Mouse (Mus musculus): ENCODE data around the gene 1700123O20Rik. TPM values are rescaled to one million over a fixed set of nuclear protein-coding genes. Genes with fewer than 3 reads are reported as not detected.

1700123O20Rik gene
- polyA plus RNA-seq, 1 experiment = 47.0 TPM

DNA sequence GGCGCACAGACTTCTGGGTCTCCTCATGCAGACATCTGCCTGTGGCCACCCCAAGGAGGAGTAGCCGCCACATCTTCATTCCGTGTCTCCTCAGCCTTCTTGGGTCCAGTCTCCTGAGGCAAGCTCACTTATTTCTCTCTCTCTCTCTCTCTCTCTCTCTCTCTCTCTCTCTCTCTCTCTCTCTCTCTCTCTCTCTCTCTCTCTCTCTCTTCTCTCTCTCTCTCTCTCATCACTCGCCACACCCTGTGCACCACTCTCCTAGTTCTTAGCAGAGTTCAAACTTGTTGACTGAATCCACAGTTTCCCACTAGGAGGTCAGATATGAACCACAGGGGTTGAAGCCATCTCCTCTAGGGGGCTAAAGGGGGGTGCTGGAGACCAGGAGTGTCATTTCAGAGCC is 12.7 kb downstream of the 1700123O20Rik start, which contains the start of gene Gm29776:
Gm29776 (minus strand) TSS at position 101 of the 400 bp plus-strand sequence.
- Histone ChIP-seq H3K36me3 (ENCODE audit: control insufficient read depth, insufficient read depth, low read length) (no peaks in the 10 kb centered on the region), H3K4me1 (ENCODE audit: control insufficient read depth, insufficient read depth, low read length) (peaks cover 6% of the 10 kb centered on the region; the same call in 1 of the 2 replicates), H3K4me3 (ENCODE audit: control insufficient read depth, low read depth, low read length) (peak within 1 kb of the TSS; percentile 8; the same call in 1 of the 2 replicates), H3K27me3 (ENCODE audit: control insufficient read depth, insufficient read depth, low read length) (no peaks in the 10 kb centered on the region), H3K27ac (ENCODE audit: control insufficient read depth, insufficient read depth, low read depth, low read length) (no peak within 1 kb of the TSS)
- no peak for TF ChIP-seq POLR2A (IDR thresholded peaks at IDR 0.05; ENCODE audit: control insufficient read depth, low read depth, low read length)
- TF ChIP-seq CTCF (IDR thresholded peaks at IDR 0.05; ENCODE audit: control insufficient read depth, insufficient read depth, insufficient replicate concordance, low read depth, low read length) = no peak

GRCm38 (mm10) chr14:54699586-54699985 is 13.6 kb downstream of the 1700123O20Rik start:
- Histone ChIP-seq H3K27me3 (ENCODE audit: control insufficient read depth, insufficient read depth, low read length) (no peaks in the 10 kb centered on the region), H3K4me3 (ENCODE audit: control insufficient read depth, low read depth, low read length) (no peak overlapping the region), H3K27ac (ENCODE audit: control insufficient read depth, insufficient read depth, low read depth, low read length) (no peak overlapping the region), H3K36me3 (ENCODE audit: control insufficient read depth, insufficient read depth, low read length) (no peaks in the 10 kb centered on the region), H3K4me1 (ENCODE audit: control insufficient read depth, insufficient read depth, low read length) (peaks cover 6% of the 10 kb centered on the region; the same call in 1 of the 2 replicates)
- TF ChIP-seq CTCF (IDR thresholded peaks at IDR 0.05; ENCODE audit: control insufficient read depth, insufficient read depth, insufficient replicate concordance, low read depth, low read length) (no peak), POLR2A (IDR thresholded peaks at IDR 0.05; ENCODE audit: control insufficient read depth, low read depth, low read length) (no peak)

DNA sequence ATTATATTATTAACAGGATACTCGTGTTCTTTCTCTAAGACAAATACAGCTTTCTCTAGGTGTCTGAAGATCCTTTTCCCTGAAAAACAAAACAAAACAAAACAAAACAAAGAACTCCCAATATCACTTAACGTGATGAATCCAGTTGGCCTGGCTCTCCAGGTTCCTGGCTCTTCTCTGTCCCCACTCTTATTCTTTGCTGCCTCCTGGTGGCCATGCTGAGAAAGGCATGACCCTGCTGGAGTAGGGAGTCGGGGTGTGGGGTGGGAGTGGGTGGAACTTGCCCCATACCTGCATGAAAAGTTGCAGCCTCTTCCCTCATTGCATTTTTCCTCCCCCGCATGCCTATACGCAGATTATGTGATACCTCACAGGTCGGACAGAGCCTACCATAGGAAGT is 15.3 kb downstream of the 1700123O20Rik start:
- no peaks in the 10 kb centered on the region for H3K27me3 ChIP-seq (ENCODE audit: control insufficient read depth, insufficient read depth, low read length)
- H3K27ac ChIP-seq (ENCODE audit: control insufficient read depth, insufficient read depth, low read depth, low read length) = no peak overlapping the region
- H3K4me1 ChIP-seq (ENCODE audit: control insufficient read depth, insufficient read depth, low read length) = peaks cover 6% of the 10 kb centered on the region; the same call in 1 of the 2 replicates
- no peaks in the 10 kb centered on the region for H3K36me3 ChIP-seq (ENCODE audit: control insufficient read depth, insufficient read depth, low read length)
- no peak overlapping the region for H3K4me3 ChIP-seq (ENCODE audit: control insufficient read depth, low read depth, low read length)
- no peak for TF ChIP-seq POLR2A (IDR thresholded peaks at IDR 0.05; ENCODE audit: control insufficient read depth, low read depth, low read length)
- peak; percentile 85; the same call in 1 of the 2 replicates for TF ChIP-seq CTCF (IDR thresholded peaks at IDR 0.05; ENCODE audit: control insufficient read depth, insufficient read depth, insufficient replicate concordance, low read depth, low read length)

DNA sequence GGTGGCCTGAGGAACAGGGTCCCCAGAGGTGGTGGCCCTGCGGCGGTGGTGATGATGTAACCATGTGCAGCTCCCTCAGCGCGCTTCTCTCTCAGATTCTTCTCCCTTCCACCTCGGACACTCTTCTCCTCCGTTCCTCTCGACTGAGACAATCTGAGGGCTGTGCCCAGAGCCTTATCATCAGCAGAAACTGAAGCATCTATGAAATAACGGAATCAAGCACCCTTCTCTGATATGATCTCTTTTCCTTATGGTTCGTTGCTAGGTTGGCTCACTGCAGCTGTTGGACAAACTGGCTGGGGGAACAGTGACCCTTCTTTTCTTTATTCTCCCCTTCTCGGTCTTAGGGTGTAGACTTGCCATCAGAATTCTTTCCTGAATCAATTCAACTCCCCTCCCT is 17.2 kb downstream of the 1700123O20Rik start:
- Histone ChIP-seq H3K4me1 (ENCODE audit: control insufficient read depth, insufficient read depth, low read length) (peaks cover 4% of the 10 kb centered on the region; the same call in 1 of the 2 replicates), H3K27ac (ENCODE audit: control insufficient read depth, insufficient read depth, low read depth, low read length) (no peak overlapping the region), H3K4me3 (ENCODE audit: control insufficient read depth, low read depth, low read length) (no peak overlapping the region), H3K36me3 (ENCODE audit: control insufficient read depth, insufficient read depth, low read length) (no peaks in the 10 kb centered on the region), H3K27me3 (ENCODE audit: control insufficient read depth, insufficient read depth, low read length) (no peaks in the 10 kb centered on the region)
- TF ChIP-seq CTCF (IDR thresholded peaks at IDR 0.05; ENCODE audit: control insufficient read depth, insufficient read depth, insufficient replicate concordance, low read depth, low read length) = no peak
- no peak for TF ChIP-seq POLR2A (IDR thresholded peaks at IDR 0.05; ENCODE audit: control insufficient read depth, low read depth, low read length)

DNA sequence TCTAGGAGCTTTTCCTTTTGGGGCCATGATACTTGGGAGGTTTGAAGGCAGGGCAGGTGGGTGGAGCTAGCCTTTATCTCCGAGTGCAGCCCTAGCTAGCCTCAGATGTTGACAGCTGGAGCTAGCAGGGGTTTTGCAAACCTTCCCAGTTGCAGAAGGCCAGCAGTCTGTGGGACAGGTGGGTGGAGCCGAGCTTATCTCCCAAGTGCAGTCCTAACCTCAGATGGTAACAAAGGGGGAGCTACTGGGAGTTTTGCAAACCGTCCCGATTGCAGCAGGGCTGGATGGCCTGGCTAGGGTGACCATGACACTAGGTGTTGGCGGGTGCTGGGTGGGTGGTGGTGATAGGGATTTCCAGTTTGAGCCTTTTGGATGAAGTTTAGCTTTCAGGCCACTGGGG is 19.8 kb downstream of the 1700123O20Rik start:
- Histone ChIP-seq H3K36me3 (ENCODE audit: control insufficient read depth, insufficient read depth, low read length) (no peaks in the 10 kb centered on the region), H3K27me3 (ENCODE audit: control insufficient read depth, insufficient read depth, low read length) (no peaks in the 10 kb centered on the region)

DNA sequence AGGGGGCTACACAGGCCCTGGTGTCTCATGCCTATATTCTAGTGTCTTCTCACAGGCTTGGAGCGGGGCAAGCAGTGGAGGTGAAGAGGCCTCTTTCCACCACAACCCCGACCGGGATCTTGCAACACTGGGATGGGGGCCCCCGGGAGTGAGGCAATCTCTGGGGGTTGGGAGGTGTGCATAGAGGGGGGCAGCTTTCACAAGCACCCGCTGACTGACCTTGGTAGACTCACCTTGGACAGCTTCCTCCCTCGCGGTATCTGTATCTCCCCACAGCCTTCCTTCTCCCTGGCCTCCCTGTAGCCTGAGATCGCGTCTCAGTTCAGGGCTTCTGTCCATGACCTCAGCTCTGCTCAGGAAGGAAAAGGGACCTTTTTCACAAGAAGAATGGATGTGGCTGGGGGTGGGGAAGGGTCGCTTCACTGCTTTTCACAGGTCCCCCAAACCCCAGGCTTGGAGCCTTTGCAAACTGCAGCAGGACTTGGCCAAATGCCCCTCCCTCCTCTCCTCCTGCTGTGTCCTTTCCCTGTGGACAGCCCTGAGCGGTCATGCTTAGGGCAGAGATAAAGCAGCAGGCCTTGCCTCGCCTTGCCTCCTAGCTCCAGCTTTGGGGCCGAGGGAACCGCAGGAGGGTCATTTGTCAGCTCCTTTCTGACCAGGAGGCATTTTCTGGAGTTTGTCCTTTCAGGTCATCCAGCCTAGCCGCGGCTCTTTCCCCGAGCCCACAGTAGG is 20.7 kb downstream of the 1700123O20Rik start:
- TF ChIP-seq POLR2A (IDR thresholded peaks at IDR 0.05; ENCODE audit: control insufficient read depth, low read depth, low read length) (no peak), CTCF (IDR thresholded peaks at IDR 0.05; ENCODE audit: control insufficient read depth, insufficient read depth, insufficient replicate concordance, low read depth, low read length) (no peak)
- Histone ChIP-seq H3K4me1 (ENCODE audit: control insufficient read depth, insufficient read depth, low read length) (peaks cover 5% of the 10 kb centered on the region), H3K36me3 (ENCODE audit: control insufficient read depth, insufficient read depth, low read length) (no peaks in the 10 kb centered on the region), H3K27ac (ENCODE audit: control insufficient read depth, insufficient read depth, low read depth, low read length) (no peak overlapping the region), H3K4me3 (ENCODE audit: control insufficient read depth, low read depth, low read length) (no peak overlapping the region), H3K27me3 (ENCODE audit: control insufficient read depth, insufficient read depth, low read length) (no peaks in the 10 kb centered on the region)

More for the DNA sequence above, 19.8 kb downstream of the 1700123O20Rik start:
- Histone ChIP-seq H3K4me3 (ENCODE audit: control insufficient read depth, low read depth, low read length) (no peak overlapping the region), H3K4me1 (ENCODE audit: control insufficient read depth, insufficient read depth, low read length) (no peaks in the 10 kb centered on the region), H3K27ac (ENCODE audit: control insufficient read depth, insufficient read depth, low read depth, low read length) (no peak overlapping the region)
- TF ChIP-seq POLR2A (IDR thresholded peaks at IDR 0.05; ENCODE audit: control insufficient read depth, low read depth, low read length) = no peak
- TF ChIP-seq CTCF (IDR thresholded peaks at IDR 0.05; ENCODE audit: control insufficient read depth, insufficient read depth, insufficient replicate concordance, low read depth, low read length) = no peak

GRCm38 (mm10) chr14:54709054-54709453 is 23.0 kb downstream of the 1700123O20Rik start:
- TF ChIP-seq POLR2A (IDR thresholded peaks at IDR 0.05; ENCODE audit: control insufficient read depth, low read depth, low read length) = no peak
- no peak for TF ChIP-seq CTCF (IDR thresholded peaks at IDR 0.05; ENCODE audit: control insufficient read depth, insufficient read depth, insufficient replicate concordance, low read depth, low read length)
- Histone ChIP-seq H3K27me3 (ENCODE audit: control insufficient read depth, insufficient read depth, low read length) (no peaks in the 10 kb centered on the region), H3K4me3 (ENCODE audit: control insufficient read depth, low read depth, low read length) (no peak overlapping the region), H3K36me3 (ENCODE audit: control insufficient read depth, insufficient read depth, low read length) (no peaks in the 10 kb centered on the region), H3K4me1 (ENCODE audit: control insufficient read depth, insufficient read depth, low read length) (peaks cover 15% of the 10 kb centered on the region), H3K27ac (ENCODE audit: control insufficient read depth, insufficient read depth, low read depth, low read length) (no peak overlapping the region)
